18 mouse cellular contexts compared by ENCODE assay signal in genomic region chr11:78702319-78702718, GRCm38 (mm10). TPM values are rescaled to one million over a fixed set of nuclear protein-coding genes. Genes with fewer than 3 reads are reported as not detected.
DNase-seq lines count a peak whose midpoint lies in the region; ATAC-seq and TF ChIP-seq lines count a peak whose summit lies in the region.
"Had no signal": no experiment of that assay in that cellular context is flagged by ENCODE, and none has a peak within 500 bp of the region (broad histone marks: within the 10 kb centered on the region; RNA-seq: fewer than 3 reads in every experiment).

No protein-coding gene starts in this region.

- peaks cover 6% of the 10 kb centered on the region; the same call in 1 of the 2 replicates for H3K4me1 ChIP-seq in kidney, adult 2 months (ENCODE audit: control insufficient read depth, insufficient read depth, low read length)
- H3K4me1 ChIP-seq in lung, embryonic 14.5 days (ENCODE audit: insufficient read depth), result no peaks in the 10 kb centered on the region
- peaks cover 16% of the 10 kb centered on the region; the same call in 1 of the 2 replicates for H3K4me1 ChIP-seq in embryonic fibroblast, embryonic 13.5 days (ENCODE audit: control insufficient read depth, insufficient read depth, low read length)
- H3K4me1 ChIP-seq: forebrain, embryonic 12.5 days; hindbrain, embryonic 10.5 days; limb, embryonic 13.5 days had no signal

- peak overlapping the region; percentile 20; the same call in 1 of the 2 replicates for H3K27ac ChIP-seq in kidney, adult 2 months (ENCODE audit: insufficient read depth, low read depth, low read length)
- no peak overlapping the region for H3K27ac ChIP-seq in lung, embryonic 14.5 days (ENCODE audit: low read depth)
- peak overlapping the region; percentile 53; the same call in 1 of the 2 replicates for H3K27ac ChIP-seq in embryonic fibroblast, embryonic 13.5 days (ENCODE audit: insufficient read depth, low read length)
- H3K27ac ChIP-seq: forebrain, embryonic 12.5 days; heart, adult 2 months; hindbrain, embryonic 10.5 days; limb, embryonic 13.5 days; liver, embryonic 15.5 days had no signal

- H3K9me3 ChIP-seq in lung, embryonic 14.5 days (ENCODE audit: low read depth, low read length), result no peaks in the 10 kb centered on the region
- H3K9me3 ChIP-seq: forebrain, embryonic 12.5 days; hindbrain, embryonic 10.5 days; limb, embryonic 13.5 days; liver, embryonic 15.5 days had no signal

- H3K27me3 ChIP-seq in kidney, adult 2 months (replicated peaks; ENCODE audit: control insufficient read depth, insufficient read depth, low read length), result no peaks in the 10 kb centered on the region
- H3K27me3 ChIP-seq in lung, embryonic 14.5 days (ENCODE audit: insufficient read depth, low read length), result no peaks in the 10 kb centered on the region
- H3K27me3 ChIP-seq: limb, embryonic 13.5 days had no signal

- peak; percentile 56 for DNase-seq in kidney, adult 2 months
- no peak for DNase-seq in kidney, postnatal 10 days
- DNase-seq in lung, embryonic 14.5 days, result peak; percentile 40
- no peak for DNase-seq in lung, postnatal 4 days
- peak; percentile 11 for DNase-seq in NIH3T3 (ENCODE audit: low read depth)
- DNase-seq in Muller cell, postnatal 12 days (ENCODE audit: inconsistent ontology term), result no peak
- no peak for DNase-seq in adrenal gland, postnatal 25 days
- DNase-seq: cerebellum, postnatal 10 days; embryo, embryonic 11 days; heart, adult 2 months; layer of hippocampus, postnatal 36 days; thymus, postnatal 4 days had no signal

- H3K9ac ChIP-seq in lung, embryonic 14.5 days, result no peak overlapping the region
- H3K9ac ChIP-seq: forebrain, embryonic 12.5 days; limb, embryonic 13.5 days; liver, embryonic 15.5 days had no signal

- H3K36me3 ChIP-seq in kidney, adult 2 months (ENCODE audit: control insufficient read depth, insufficient read depth, low read length), result no peaks in the 10 kb centered on the region
- no peaks in the 10 kb centered on the region for H3K36me3 ChIP-seq in lung, embryonic 14.5 days (ENCODE audit: insufficient read depth)
- H3K36me3 ChIP-seq: forebrain, embryonic 12.5 days; hindbrain, embryonic 10.5 days; limb, embryonic 13.5 days; liver, embryonic 15.5 days had no signal

- H3K4me2 ChIP-seq in lung, embryonic 14.5 days, result no peak overlapping the region
- H3K4me2 ChIP-seq: forebrain, embryonic 12.5 days; limb, embryonic 13.5 days; liver, embryonic 15.5 days had no signal

- no peak overlapping the region for H3K4me3 ChIP-seq in kidney, adult 2 months (ENCODE audit: insufficient read depth, low read depth, low read length)
- no peak overlapping the region for H3K4me3 ChIP-seq in lung, embryonic 14.5 days (ENCODE audit: low read depth, low read length)
- no peak overlapping the region for H3K4me3 ChIP-seq in embryonic fibroblast, embryonic 13.5 days (ENCODE audit: insufficient read depth, low read length)
- H3K4me3 ChIP-seq: forebrain, embryonic 12.5 days; heart, adult 2 months; hindbrain, embryonic 10.5 days; limb, embryonic 13.5 days; liver, embryonic 15.5 days had no signal

- 45% methylated on average over 3 of the region's 3 CpGs for WGBS in kidney, adult 2 months
- WGBS in lung, embryonic 14.5 days, result 34% methylated on average over 3 of the region's 3 CpGs

- TF ChIP-seq POLR2A in kidney, adult 2 months (IDR thresholded peaks at IDR 0.05; ENCODE audit: low read depth, low read length), result no peak
- no peak for TF ChIP-seq POLR2A in embryonic fibroblast, embryonic 13.5 days (IDR thresholded peaks at IDR 0.05; ENCODE audit: low read depth, low read length)

- ATAC-seq in lung, embryonic 14.5 days (ENCODE audit: insufficient read depth), result no peak
- ATAC-seq: midbrain, embryonic 16.5 days had no signal

- no peak for TF ChIP-seq CTCF in kidney, adult 2 months (conservative IDR thresholded peaks at IDR 0.05; ENCODE audit: insufficient read depth, insufficient read length, low read depth, low read length)
- TF ChIP-seq CTCF in lung, embryonic 14.5 days (IDR thresholded peaks at IDR 0.05; ENCODE audit: low read depth), result no peak
- TF ChIP-seq CTCF in embryonic fibroblast, embryonic 13.5 days (IDR thresholded peaks at IDR 0.05; ENCODE audit: borderline replicate concordance, insufficient read depth, low read length), result no peak

RNA-seq across cellular contexts. Expression of gene Nlk, which starts 5.1 kb away (rescaled TPM):
- polyA plus RNA-seq in kidney, adult 2 months (2012; rRNA removed), result 11.7 and 12.1 TPM in 2 replicates
- 14.5 and 15.9 TPM in 2 replicates for polyA plus RNA-seq in lung, embryonic 14.5 days (2014; fragmentation: Nextera tagmentation; extraction: Ambion mirVana)
- 13.5 and 13.8 TPM in 2 replicates for polyA plus RNA-seq in embryonic fibroblast, embryonic 13.5 days (2011; ENCODE audit: insufficient read length, low read depth, missing spikeins)
- 66.5 and 93.9 TPM in 2 replicates for total RNA-seq in adrenal gland, postnatal 25 days (2021)

RNA-seq across cellular contexts. Expression of gene Ccnq, which starts 49.2 kb away (rescaled TPM):
- polyA plus RNA-seq in kidney, adult 2 months (2012; rRNA removed), result 56.9 and 60.1 TPM in 2 replicates
- polyA plus RNA-seq in lung, embryonic 14.5 days (2014; fragmentation: Nextera tagmentation; extraction: Ambion mirVana), result 42.4 and 48.0 TPM in 2 replicates
- polyA plus RNA-seq in embryonic fibroblast, embryonic 13.5 days (2011; ENCODE audit: insufficient read length, low read depth, missing spikeins), result 14.7 and 16.2 TPM in 2 replicates
- total RNA-seq in adrenal gland, postnatal 25 days (2021), result 66.6 and 73.8 TPM in 2 replicates

Comparison
In these comparisons a context has a peak if more than half of its experiments do, and no peak if none do; other contexts are left out.
1. DNase-seq: peak in kidney, adult 2 months (single experiment), lung, embryonic 14.5 days (single experiment) and NIH3T3 (single experiment); none in kidney, postnatal 10 days (single experiment), lung, postnatal 4 days (0 of 2), Muller cell, postnatal 12 days (single experiment) and adrenal gland, postnatal 25 days (single experiment).